Mouse (Mus musculus): ENCODE measurements at regions not wholly inside any gene's neighbourhood (a gene's known extent, or its start where the extent isn't known, plus 50 kb on each side); places are given as distances from the start of the nearest gene placed in this dataset.

DNA sequence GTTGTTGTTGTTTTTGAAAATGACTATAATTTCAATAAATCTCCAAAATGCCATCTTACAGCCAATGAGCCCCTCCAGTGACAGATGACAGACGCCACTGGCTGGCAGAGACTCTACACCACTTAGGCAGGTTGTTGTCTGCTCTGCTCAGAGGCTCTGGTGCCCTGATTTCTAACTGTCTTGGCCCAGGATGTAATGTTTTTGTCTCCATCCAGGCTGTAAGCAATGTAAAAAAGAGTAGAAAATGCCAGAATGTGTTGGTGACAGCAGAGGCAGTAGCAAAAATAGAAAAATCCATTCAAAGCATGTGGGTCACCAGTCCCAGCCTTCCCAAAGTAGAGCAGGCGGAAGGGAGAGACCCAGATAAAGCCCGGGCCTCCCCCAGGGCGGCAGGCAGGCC, 285.5 kb downstream of the Irs2 start:
- no peaks in the 10 kb centered on the region for H3K9me3 ChIP-seq (replicated peaks; ENCODE audit: insufficient read depth, low read length)
- no peak overlapping the region for H3K9ac ChIP-seq (ENCODE audit: control insufficient read depth, low read depth, low read length, poor library complexity, severe bottlenecking)
- no peaks in the 10 kb centered on the region for H3K27me3 ChIP-seq (ENCODE audit: control insufficient read depth in 1 of 2, insufficient read depth in 2 of 2, low read length in 2 of 2)
- H3K4me3 ChIP-seq (ENCODE audit: control insufficient read depth in 1 of 2, insufficient read depth in 1 of 2, low read depth in 2 of 2, low read length in 2 of 2), result no peak overlapping the region
- no peak for DNase-seq (ENCODE audit: low read depth, low spot score)
- H3K4me1 ChIP-seq (ENCODE audit: control insufficient read depth in 1 of 2, insufficient read depth in 2 of 2, low read length in 2 of 2), result no peaks in the 10 kb centered on the region
- TF ChIP-seq MYC (IDR thresholded peaks at IDR 0.05; ENCODE audit: low read depth, low read length) (no peak), MEF2A (IDR thresholded peaks at IDR 0.05; ENCODE audit: extremely low read depth, insufficient replicate concordance, low read depth, low read length, poor library complexity, severe bottlenecking) (no peak), NELFE (IDR thresholded peaks at IDR 0.05; ENCODE audit: low read depth, low read length) (no peak), ZNF384 (IDR thresholded peaks at IDR 0.05; ENCODE audit: low read depth, low read length) (no peak), ETS1 (IDR thresholded peaks at IDR 0.05; ENCODE audit: low read depth, low read length) (no peak), SIN3A (IDR thresholded peaks at IDR 0.05; ENCODE audit: low read length) (no peak), USF1 (IDR thresholded peaks at IDR 0.05; ENCODE audit: low read depth, low read length) (no peak), JUND (IDR thresholded peaks at IDR 0.05; ENCODE audit: low read depth, low read length) (no peak), ZC3H11A (IDR thresholded peaks at IDR 0.05; ENCODE audit: low read depth, low read length) (no peak), CHD2 (IDR thresholded peaks at IDR 0.05; ENCODE audit: low read length) (no peak), NRF1 (IDR thresholded peaks at IDR 0.05; ENCODE audit: insufficient read depth, low read depth, low read length, poor library complexity, severe bottlenecking) (no peak), MAZ (IDR thresholded peaks at IDR 0.05; ENCODE audit: low read depth, low read length) (no peak), POLR2AphosphoS5 (IDR thresholded peaks at IDR 0.05; ENCODE audit: borderline replicate concordance, low read depth, low read length) (no peak), ZMIZ1 (IDR thresholded peaks at IDR 0.05; ENCODE audit: low read depth, low read length) (no peak), USF2 (IDR thresholded peaks at IDR 0.05; ENCODE audit: borderline replicate concordance in 1 of 2, insufficient read depth in 1 of 2, low read depth in 1 of 2, low read length in 2 of 2) (no peak), RAD21 (IDR thresholded peaks at IDR 0.05; ENCODE audit: low read depth, low read length) (no peak)
- no peaks in the 10 kb centered on the region for H3K36me3 ChIP-seq (ENCODE audit: control insufficient read depth in 1 of 2, insufficient read depth in 2 of 2, low read length in 2 of 2)
- no peak overlapping the region for H3K27ac ChIP-seq (ENCODE audit: control insufficient read depth, low read depth, low read length)
- H3K79me2 ChIP-seq (ENCODE audit: control insufficient read depth, insufficient read depth, low read length, poor library complexity), result no peaks in the 10 kb centered on the region

- no peak overlapping the region for H3K4me3 ChIP-seq (ENCODE audit: control insufficient read depth in 1 of 2, insufficient read depth in 1 of 2, low read depth in 2 of 2, low read length in 2 of 2)
- no peaks in the 10 kb centered on the region for H3K4me1 ChIP-seq (ENCODE audit: control insufficient read depth in 1 of 2, insufficient read depth in 2 of 2, low read length in 2 of 2)
- no peak for DNase-seq (ENCODE audit: low read depth, low spot score)
- no peaks in the 10 kb centered on the region for H3K36me3 ChIP-seq (ENCODE audit: control insufficient read depth in 1 of 2, insufficient read depth in 2 of 2, low read length in 2 of 2)
- no peak for TF ChIP-seq TAL1 (IDR thresholded peaks at IDR 0.05; ENCODE audit: low read length)
- no peak for TF ChIP-seq RCOR1 (IDR thresholded peaks at IDR 0.05; ENCODE audit: low read depth, low read length)
- no peak for TF ChIP-seq CHD2 (IDR thresholded peaks at IDR 0.05; ENCODE audit: low read length)
- TF ChIP-seq MAZ (IDR thresholded peaks at IDR 0.05; ENCODE audit: low read depth, low read length), result no peak
- no peak for TF ChIP-seq ZKSCAN1 (IDR thresholded peaks at IDR 0.05; ENCODE audit: low read depth, low read length)
- no peak for TF ChIP-seq SMC3 (IDR thresholded peaks at IDR 0.05; ENCODE audit: low read depth, low read length)
- no peak for TF ChIP-seq NRF1 (IDR thresholded peaks at IDR 0.05; ENCODE audit: insufficient read depth, low read depth, low read length, poor library complexity, severe bottlenecking)
- no peaks in the 10 kb centered on the region for H3K27me3 ChIP-seq (ENCODE audit: control insufficient read depth in 1 of 2, insufficient read depth in 2 of 2, low read length in 2 of 2)
- no peak overlapping the region for H3K9ac ChIP-seq (ENCODE audit: control insufficient read depth, low read depth, low read length, poor library complexity, severe bottlenecking)
- H3K27ac ChIP-seq (ENCODE audit: control insufficient read depth, low read depth, low read length), result no peak overlapping the region
- H3K79me2 ChIP-seq (ENCODE audit: control insufficient read depth, insufficient read depth, low read length, poor library complexity), result no peaks in the 10 kb centered on the region
- no peaks in the 10 kb centered on the region for H3K9me3 ChIP-seq (replicated peaks; ENCODE audit: insufficient read depth, low read length)
Observed at GRCm38 (mm10) chr8:10722342-10722741, 285.9 kb downstream of the Irs2 start.
